Mouse (Mus musculus) gastrocnemius, postnatal 10 days (tissue): ENCODE data around the gene Dand5. TPM values are rescaled to one million over a fixed set of nuclear protein-coding genes. Genes with fewer than 3 reads are reported as not detected.
"Not testable (repeated sequence)": the region's sequence is repeated elsewhere in the genome, so short reads cannot be mapped to it uniquely, and the experiment has no call there.

Experiments
- DNase-seq: peaks from one replicate; pipeline ENCODE4 v3.0.0; 2021; ENCODE audit warnings: mixed read lengths
- total RNA-seq, 2 experiments: library from RNA; stranded (reverse); gene quantifications; 2 replicates each; pipeline ENCODE4 v1.2.3; 2021

Dand5 gene
- total RNA-seq, 2 experiments from 2014 or later, result 5.8 to 7.3 TPM

- peak; percentile 60 for DNase-seq
Measured at GRCm38 (mm10) chr8:84834866-84835855, 12.5 kb upstream of the Dand5 start.

- DNase-seq, result no peak
Measured at GRCm38 (mm10) chr8:84834002-84834865, 11.6 kb upstream of the Dand5 start.

- no peak for DNase-seq
Measured at GRCm38 (mm10) chr8:84832759-84833742, 10.4 kb upstream of the Dand5 start.

- peak; percentile 81 for DNase-seq
Measured at GRCm38 (mm10) chr8:84832034-84832717, 9.6 kb upstream of the Dand5 start.

GRCm38 (mm10) chr8:84831490-84831889 lies 8.9 kb upstream of the Dand5 start, which contains the start of gene Gadd45gip1:
Gene Gadd45gip1 (plus strand): TSS chr8:84831522.
- no peak for DNase-seq

- DNase-seq, result not testable (repeated sequence)
Measured at GRCm38 (mm10) chr8:84826518-84826917, 3.9 kb upstream of the Dand5 start.

- no peak for DNase-seq
Measured at GRCm38 (mm10) chr8:84825636-84826035, 3.0 kb upstream of the Dand5 start.

- peak; percentile 66 for DNase-seq
Measured at GRCm38 (mm10) chr8:84823653-84824052, 1.0 kb upstream of the Dand5 start.

- no peak for DNase-seq
Measured at GRCm38 (mm10) chr8:84816117-84816516, 6.5 kb downstream of the Dand5 start.

- peak; percentile 99 for DNase-seq
Measured at GRCm38 (mm10) chr8:84815547-84815946, 7.1 kb downstream of the Dand5 start.

GRCm38 (mm10) chr8:84814555-84815441 lies 7.8 kb downstream of the Dand5 start:
- peak; percentile 62 for DNase-seq

GRCm38 (mm10) chr8:84814240-84814554 lies 8.4 kb downstream of the Dand5 start:
- no peak for DNase-seq

- no peak for DNase-seq
Measured at GRCm38 (mm10) chr8:84813830-84814229, 8.8 kb downstream of the Dand5 start.

- peak; percentile 89 for DNase-seq
Measured at GRCm38 (mm10) chr8:84813059-84813458, 9.6 kb downstream of the Dand5 start.

GRCm38 (mm10) chr8:84811303-84811702 lies 11.3 kb downstream of the Dand5 start:
- DNase-seq, result no peak

- peak; percentile 97 for DNase-seq
Measured at GRCm38 (mm10) chr8:84810896-84811295, 11.7 kb downstream of the Dand5 start.

- DNase-seq, result no peak
Measured at GRCm38 (mm10) chr8:84809941-84810280, 12.7 kb downstream of the Dand5 start.

- DNase-seq, result no peak
Measured at GRCm38 (mm10) chr8:84809109-84809940, 13.3 kb downstream of the Dand5 start.

GRCm38 (mm10) chr8:84806031-84806430 lies 16.6 kb downstream of the Dand5 start:
- DNase-seq, result no peak
